Mouse (Mus musculus) intestine, embryonic 14.5 days (tissue): ENCODE measurements at regions not wholly inside any gene's neighbourhood (a gene's known extent, or its start where the extent isn't known, plus 50 kb on each side); places are given as distances from the start of the nearest gene placed in this dataset.

Experiments used
- ATAC-seq: fragments of 200-750 bp; cut with Nextera tagmentation; replicated peaks from 2 replicates; pipeline ENCODE4 v1.8.0; 2017; ENCODE audit warnings: low read depth, moderate number of reproducible peaks, moderate TSS enrichment, moderate library complexity; ENCODE audit not compliant: low FRiP score, low TSS enrichment
- DNase-seq: peaks from one replicate; pipeline ENCODE4 v3.0.0-alpha.2; 2018; ENCODE audit warnings: low spot score
- H3K27ac ChIP-seq: fragments of 300-500 bp; sonication (generic); 2 replicates; pipeline ENCODE4 v1.5.1; 2014; ENCODE audit warnings: low read depth, mild to moderate bottlenecking, control low read depth
- H3K27me3 ChIP-seq: fragments of 300-500 bp; sonication (generic); replicated peaks from 2 replicates; pipeline ENCODE4 v1.6.1; 2014; ENCODE audit warnings: low read length, control low read depth; ENCODE audit not compliant: control insufficient read depth, insufficient read depth
- H3K36me3 ChIP-seq: fragments of 300-500 bp; sonication (generic); 2 replicates; pipeline ENCODE4 v1.6.1; 2014; ENCODE audit warnings: low read length, control low read depth; ENCODE audit not compliant: control insufficient read depth, insufficient read depth
- H3K4me1 ChIP-seq: fragments of 300-500 bp; sonication (generic); replicated peaks from 2 replicates; pipeline ENCODE4 v1.6.1; 2014; ENCODE audit warnings: low read length, control low read depth, mixed read lengths; ENCODE audit not compliant: control insufficient read depth, insufficient read depth
- H3K4me2 ChIP-seq: fragments of 300-500 bp; sonication (generic); 2 replicates; pipeline ENCODE4 v1.6.1; 2014; ENCODE audit warnings: low read length
- H3K4me3 ChIP-seq: fragments of 300-500 bp; sonication (generic); 2 replicates; pipeline ENCODE4 v1.5.1; 2014; ENCODE audit warnings: low read depth, low read length, control low read depth, mixed read lengths
- H3K9ac ChIP-seq: fragments of 300-500 bp; sonication (generic); 2 replicates; pipeline ENCODE4 v1.6.1; 2014; ENCODE audit warnings: mild to moderate bottlenecking, low read length
- H3K9me3 ChIP-seq: fragments of 300-500 bp; sonication (generic); 2 replicates; pipeline ENCODE4 v1.6.1; 2016; ENCODE audit warnings: low read length, control low read depth; ENCODE audit not compliant: control insufficient read depth
- WGBS: fragments of 180-500 bp; shearing (Covaris S2); extraction: QIAGEN DNeasy Blood & Tissue Kit; methylation state at CpG from one replicate; pipeline ENCODE4 v1.1.7; 2014; 5-methylcytosine and 5-hydroxymethylcytosine counted together

DNA sequence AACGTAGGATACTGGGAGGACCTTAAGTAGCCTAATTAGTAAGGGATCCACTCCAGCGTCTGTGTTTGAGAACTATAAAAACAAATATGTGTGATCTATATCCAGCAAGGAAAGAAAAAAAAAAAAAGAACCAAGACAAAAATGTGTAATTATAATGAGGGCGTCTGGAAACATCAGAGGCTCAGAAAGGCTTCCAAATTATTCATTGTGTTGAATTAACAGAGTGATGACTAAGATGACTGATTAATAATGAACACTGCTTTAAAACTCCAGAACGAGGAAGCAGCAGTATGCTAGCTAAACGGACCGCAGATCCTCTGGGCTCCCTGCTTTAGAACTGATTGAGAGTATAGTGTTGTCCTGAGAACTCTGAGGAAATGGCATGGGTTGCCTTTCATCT, 421.0 kb downstream of the Sorl1 start:
- no peak for ATAC-seq
- H3K36me3 ChIP-seq: no peaks in the 10 kb centered on the region
- 55% methylated on average over 6 of the region's 6 CpGs for WGBS
- H3K4me2 ChIP-seq: no peak overlapping the region
- peaks cover 13% of the 10 kb centered on the region; the same call in 1 of the 2 replicates for H3K4me1 ChIP-seq
- no peaks in the 10 kb centered on the region for H3K27me3 ChIP-seq
- H3K27ac ChIP-seq: no peak overlapping the region
- DNase-seq: no peak
- H3K4me3 ChIP-seq: no peak overlapping the region
- H3K9me3 ChIP-seq: no peaks in the 10 kb centered on the region
- H3K9ac ChIP-seq: no peak overlapping the region

DNA sequence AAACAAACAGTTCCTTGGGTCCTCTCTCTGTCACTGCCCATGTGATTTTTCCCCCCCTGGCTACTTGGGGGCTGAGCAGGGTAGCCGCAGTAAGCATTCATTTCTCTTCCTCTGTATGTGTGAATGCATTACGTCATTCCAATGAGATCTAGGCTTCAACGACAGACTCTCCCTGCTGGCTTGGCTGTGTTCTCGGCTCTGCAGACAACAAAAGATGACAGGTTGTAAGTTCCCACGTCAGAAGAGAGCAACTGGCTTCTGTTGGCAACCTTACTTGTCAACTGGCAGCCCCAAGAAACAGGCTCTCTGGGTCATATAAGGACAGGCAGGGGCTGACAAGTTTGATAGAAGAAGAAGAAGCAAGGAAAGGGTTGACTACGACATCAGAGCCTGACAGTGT, 423.4 kb downstream of the Sorl1 start:
- 30% methylated on average over 6 of the region's 6 CpGs for WGBS
- H3K4me1 ChIP-seq: peaks cover 5% of the 10 kb centered on the region; the same call in 1 of the 2 replicates
- H3K27ac ChIP-seq: no peak overlapping the region
- ATAC-seq (no peak), DNase-seq (no peak)
- H3K9me3 ChIP-seq: no peaks in the 10 kb centered on the region
- no peaks in the 10 kb centered on the region for H3K27me3 ChIP-seq
- H3K9ac ChIP-seq: no peak overlapping the region
- no peak overlapping the region for H3K4me2 ChIP-seq
- no peak overlapping the region for H3K4me3 ChIP-seq
- no peaks in the 10 kb centered on the region for H3K36me3 ChIP-seq

DNA sequence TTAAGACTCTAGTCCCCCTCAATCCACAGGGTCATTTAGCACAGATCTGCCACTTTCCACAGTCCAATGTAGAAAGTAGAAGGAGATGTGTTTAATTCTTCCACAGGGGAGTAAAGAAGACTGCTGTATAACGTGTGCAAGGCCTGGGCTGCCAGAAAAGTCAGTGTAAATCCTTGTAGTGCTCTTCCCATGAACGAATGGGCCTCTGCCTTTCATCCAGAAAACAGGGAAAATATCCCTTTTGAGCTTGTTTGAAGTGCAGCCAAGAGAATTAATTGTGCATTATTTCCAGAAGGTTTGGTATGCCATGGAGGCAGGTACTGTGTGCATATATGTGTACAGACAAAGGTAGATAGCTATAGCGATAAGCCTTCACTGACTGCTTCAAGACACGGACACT, 425.1 kb downstream of the Sorl1 start:
- Histone ChIP-seq H3K4me2 (no peak overlapping the region), H3K27me3 (no peaks in the 10 kb centered on the region), H3K9ac (no peak overlapping the region), H3K9me3 (no peaks in the 10 kb centered on the region), H3K4me1 (no peaks in the 10 kb centered on the region), H3K27ac (no peak overlapping the region), H3K36me3 (no peaks in the 10 kb centered on the region), H3K4me3 (no peak overlapping the region)
- ATAC-seq (no peak), DNase-seq (no peak)
- WGBS: 69% methylated on average over 4 of the region's 4 CpGs

DNA sequence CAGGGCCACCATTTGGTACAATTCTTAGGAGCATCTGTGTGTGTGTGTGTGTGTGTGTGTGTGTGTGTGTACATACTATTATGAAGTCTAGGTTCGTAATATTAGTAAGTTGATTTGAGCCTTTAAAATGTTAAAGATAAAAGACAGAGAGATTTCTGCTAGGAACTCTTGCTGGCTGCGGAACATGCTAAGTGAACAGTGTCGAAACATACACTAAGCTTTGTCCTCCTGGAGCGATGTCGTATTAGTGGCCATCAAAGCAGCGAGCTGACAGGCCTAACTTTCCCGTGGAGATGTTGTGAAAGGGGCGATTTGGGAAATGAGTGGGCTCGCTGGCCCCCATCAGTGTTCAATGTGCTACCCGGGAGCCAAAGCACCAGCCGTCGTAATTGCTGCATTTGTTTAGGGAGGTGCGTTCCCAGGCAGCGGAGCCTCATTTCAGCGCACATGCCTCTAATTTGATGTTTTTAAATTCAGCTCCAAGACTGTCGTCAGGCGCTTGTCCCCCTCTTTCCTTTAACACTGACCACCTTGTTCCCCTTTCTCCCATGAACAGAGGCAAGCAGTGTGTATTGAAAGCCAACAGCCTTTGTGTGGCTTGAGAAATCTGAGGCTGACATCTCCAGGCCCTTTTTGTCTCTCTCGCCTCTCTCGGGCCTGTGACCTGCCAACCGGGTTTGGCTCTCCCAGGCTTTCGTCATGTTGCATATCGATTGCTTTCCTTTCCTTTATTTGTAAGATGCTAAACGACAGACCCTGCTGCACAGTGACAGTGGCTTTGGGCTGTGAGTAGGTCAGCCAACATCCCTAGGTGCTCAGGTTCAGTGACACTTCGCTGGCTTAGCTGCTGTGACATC, 426.3 kb downstream of the Sorl1 start:
- H3K36me3 ChIP-seq: no peaks in the 10 kb centered on the region
- H3K4me2 ChIP-seq: no peak overlapping the region
- ATAC-seq: no peak
- no peak overlapping the region for H3K4me3 ChIP-seq
- WGBS: 68% methylated on average over 24 of the region's 24 CpGs
- H3K9ac ChIP-seq: no peak overlapping the region
- H3K27ac ChIP-seq: no peak overlapping the region
- H3K9me3 ChIP-seq: no peaks in the 10 kb centered on the region
- no peaks in the 10 kb centered on the region for H3K27me3 ChIP-seq
- H3K4me1 ChIP-seq: no peaks in the 10 kb centered on the region
- no peak for DNase-seq

DNA sequence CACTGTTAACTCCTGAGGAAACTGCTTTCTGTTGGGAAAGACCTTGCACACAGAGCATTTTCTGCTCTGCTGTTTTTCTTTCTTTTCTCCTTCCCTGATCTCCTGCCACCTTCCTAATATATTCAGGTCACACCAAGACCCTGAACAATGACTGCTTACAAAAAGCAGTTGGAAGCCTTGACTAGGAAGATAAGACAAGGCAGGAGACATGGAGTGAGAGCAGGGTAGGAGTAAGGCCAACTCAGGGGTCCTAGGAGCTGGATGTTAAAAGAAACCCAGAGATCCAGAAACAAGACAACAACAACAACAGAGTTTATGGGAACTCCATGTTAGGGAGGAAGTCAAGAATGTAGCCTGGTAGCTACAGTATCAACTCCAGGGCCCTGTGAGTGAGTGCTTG, 426.9 kb downstream of the Sorl1 start:
- Histone ChIP-seq H3K27ac (no peak overlapping the region), H3K4me3 (no peak overlapping the region), H3K4me2 (no peak overlapping the region), H3K4me1 (no peaks in the 10 kb centered on the region), H3K9me3 (no peaks in the 10 kb centered on the region), H3K36me3 (no peaks in the 10 kb centered on the region), H3K27me3 (no peaks in the 10 kb centered on the region), H3K9ac (no peak overlapping the region)
- ATAC-seq (no peak), DNase-seq (no peak)

DNA sequence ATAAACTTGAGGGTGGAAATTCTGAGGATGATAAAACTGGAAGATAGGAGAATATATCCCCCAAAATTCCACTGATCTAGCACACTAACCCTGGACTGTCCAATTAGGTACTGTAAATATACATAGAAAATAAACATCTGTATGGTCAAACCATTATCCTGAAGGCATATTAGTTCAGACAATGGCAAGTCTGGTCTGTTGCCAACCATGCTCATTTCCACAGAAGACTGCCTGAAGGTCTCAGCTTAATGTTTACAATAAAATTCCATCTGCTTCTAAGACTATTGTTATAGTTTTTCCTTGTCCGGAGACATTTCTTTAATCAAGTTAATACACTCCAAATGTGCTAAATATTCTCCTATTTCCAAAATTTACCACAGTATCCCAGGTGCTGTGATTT, 441.2 kb downstream of the Sorl1 start:
- ATAC-seq (no peak), DNase-seq (no peak)
- 27% methylated on average over 1 of the region's 1 CpGs for WGBS
- no peaks in the 10 kb centered on the region for H3K9me3 ChIP-seq
- H3K4me2 ChIP-seq: no peak overlapping the region
- 0 out of 2 replicates have a peak, but pooled peaks cover 4% of the 10 kb centered on the region for H3K4me1 ChIP-seq
- no peak overlapping the region for H3K9ac ChIP-seq
- H3K36me3 ChIP-seq: no peaks in the 10 kb centered on the region
- H3K27me3 ChIP-seq: no peaks in the 10 kb centered on the region
- no peak overlapping the region for H3K4me3 ChIP-seq
- no peak overlapping the region for H3K27ac ChIP-seq

DNA sequence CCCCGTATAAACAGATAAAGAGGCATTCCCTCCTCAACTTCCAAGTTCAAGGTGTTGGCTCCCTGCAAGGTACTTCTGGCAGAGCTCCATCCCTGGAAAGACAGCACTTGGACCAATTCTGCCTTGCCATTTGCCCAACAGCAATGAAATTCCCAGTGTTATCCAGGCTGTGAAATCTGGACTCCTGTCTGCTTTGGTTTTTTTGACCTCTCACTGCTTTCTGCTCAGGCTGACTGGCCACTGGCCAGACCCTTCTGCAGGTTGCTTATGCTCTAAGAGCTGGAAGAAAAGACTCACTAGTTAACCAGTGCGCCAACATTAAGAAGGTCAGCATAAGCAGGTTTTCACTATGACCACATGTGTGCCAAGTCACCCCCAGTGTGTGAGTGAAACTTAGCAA, 448.4 kb downstream of the Sorl1 start:
- no peaks in the 10 kb centered on the region for H3K9me3 ChIP-seq
- no peak overlapping the region for H3K4me2 ChIP-seq
- H3K27me3 ChIP-seq: no peaks in the 10 kb centered on the region
- WGBS: 89% methylated on average over 2 of the region's 2 CpGs
- H3K4me1 ChIP-seq: no peaks in the 10 kb centered on the region
- H3K36me3 ChIP-seq: no peaks in the 10 kb centered on the region
- H3K27ac ChIP-seq: no peak overlapping the region
- ATAC-seq: no peak
- no peak for DNase-seq
- H3K4me3 ChIP-seq: no peak overlapping the region
- H3K9ac ChIP-seq: no peak overlapping the region

DNA sequence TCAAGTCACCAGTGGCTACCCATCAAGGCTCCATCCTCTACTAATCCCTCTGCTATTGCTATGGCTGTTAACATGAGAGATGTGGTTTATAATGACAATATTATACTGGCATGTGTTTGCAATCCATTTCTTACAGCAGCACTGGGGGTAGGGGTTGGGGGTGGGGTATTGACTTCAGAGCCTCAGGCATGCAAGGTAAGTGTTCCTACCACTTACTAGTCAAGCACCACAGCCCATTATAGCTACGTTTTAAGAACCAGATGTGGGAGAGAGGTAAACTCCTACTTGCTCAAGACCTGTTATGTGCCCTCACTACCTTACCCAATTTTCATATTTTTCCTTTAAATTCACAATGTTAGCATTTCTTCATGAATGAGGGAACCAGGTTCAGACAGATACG, 451.1 kb downstream of the Sorl1 start:
- Histone ChIP-seq H3K36me3 (no peaks in the 10 kb centered on the region), H3K9ac (no peak overlapping the region), H3K27ac (no peak overlapping the region), H3K4me1 (no peaks in the 10 kb centered on the region), H3K27me3 (no peaks in the 10 kb centered on the region), H3K4me3 (no peak overlapping the region), H3K9me3 (no peaks in the 10 kb centered on the region), H3K4me2 (no peak overlapping the region)
- 80% methylated on average over 2 of the region's 2 CpGs for WGBS
- no peak for DNase-seq
- no peak for ATAC-seq

DNA sequence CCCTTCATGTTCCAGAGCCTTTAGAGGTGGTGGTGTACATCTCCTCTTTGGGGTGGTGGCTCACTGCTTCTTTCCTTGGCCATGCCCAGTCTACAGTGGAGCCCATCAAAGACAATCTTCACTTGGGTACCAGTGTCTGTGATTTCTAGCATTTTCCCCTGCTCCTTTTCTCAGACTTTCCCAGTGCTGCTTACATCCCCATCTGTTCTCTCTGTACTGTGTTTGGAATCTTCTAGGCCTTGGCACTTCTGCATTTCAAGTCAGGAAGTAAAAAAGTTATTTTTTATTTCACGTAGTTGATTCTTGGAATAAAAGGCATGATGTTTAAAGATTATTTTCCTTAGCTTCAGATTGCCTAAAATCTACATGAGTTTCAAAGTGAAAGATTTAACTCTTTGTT, 455.4 kb downstream of the Sorl1 start:
- H3K4me1 ChIP-seq: peaks cover 8% of the 10 kb centered on the region; the same call in 1 of the 2 replicates
- ATAC-seq (no peak), DNase-seq (no peak)
- H3K9ac ChIP-seq: no peak overlapping the region
- H3K9me3 ChIP-seq: no peaks in the 10 kb centered on the region
- H3K4me3 ChIP-seq: no peak overlapping the region
- 82% methylated on average over 1 of the region's 1 CpGs for WGBS
- no peak overlapping the region for H3K4me2 ChIP-seq
- no peaks in the 10 kb centered on the region for H3K27me3 ChIP-seq
- no peaks in the 10 kb centered on the region for H3K36me3 ChIP-seq
- H3K27ac ChIP-seq: no peak overlapping the region
